Mouse (Mus musculus): ENCODE data around the gene Gcm1. TPM values are rescaled to one million over a fixed set of nuclear protein-coding genes. Genes with fewer than 3 reads are reported as not detected.

Gene Gcm1
- polyA plus RNA-seq, 1 experiment from 2014 or later = not detected

DNA sequence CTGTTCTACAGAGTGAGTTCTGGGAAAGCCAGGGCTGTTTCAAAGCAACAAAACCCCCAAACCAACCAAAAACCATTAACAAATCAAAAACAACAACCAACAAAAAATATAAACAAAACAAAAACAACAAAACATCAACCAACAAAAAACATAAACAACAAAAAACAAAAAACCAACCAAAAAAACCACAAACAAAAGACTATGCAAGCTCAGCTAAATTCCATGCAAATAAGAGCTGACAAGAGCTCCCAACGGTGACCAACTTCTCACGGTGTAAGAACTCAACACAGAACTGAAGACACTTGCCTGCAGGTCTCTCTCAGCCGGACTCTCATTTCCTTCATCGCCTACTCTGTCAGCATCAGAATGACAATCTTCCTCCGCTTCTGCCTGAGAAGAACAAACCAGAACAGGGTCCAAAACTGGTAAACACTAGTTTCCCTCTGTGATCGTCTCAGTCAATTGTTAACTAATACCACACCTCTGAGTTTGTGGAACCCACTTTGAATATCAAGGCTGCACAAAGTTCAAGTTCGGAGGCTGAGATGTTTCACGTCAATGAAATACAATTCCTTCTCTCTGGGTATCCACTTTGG is 52.3 kb downstream of the Gcm1 start:
- no peak for ATAC-seq (ENCODE audit: insufficient number of reproducible peaks, low FRiP score, low TSS enrichment, low read depth)
- peaks cover 14% of the 10 kb centered on the region for H3K4me1 ChIP-seq
- H3K4me2 ChIP-seq (replicated peaks) = no peak overlapping the region
- no peak overlapping the region for H3K4me3 ChIP-seq (replicated peaks)
- H3K27ac ChIP-seq (replicated peaks) = no peak overlapping the region
- no peak overlapping the region for H3K9ac ChIP-seq
- H3K9me3 ChIP-seq (replicated peaks) = no peaks in the 10 kb centered on the region
- H3K36me3 ChIP-seq = peaks cover 27% of the 10 kb centered on the region
- no peaks in the 10 kb centered on the region for H3K27me3 ChIP-seq
- 80% methylated on average over 8 of the region's 8 CpGs for WGBS

DNA sequence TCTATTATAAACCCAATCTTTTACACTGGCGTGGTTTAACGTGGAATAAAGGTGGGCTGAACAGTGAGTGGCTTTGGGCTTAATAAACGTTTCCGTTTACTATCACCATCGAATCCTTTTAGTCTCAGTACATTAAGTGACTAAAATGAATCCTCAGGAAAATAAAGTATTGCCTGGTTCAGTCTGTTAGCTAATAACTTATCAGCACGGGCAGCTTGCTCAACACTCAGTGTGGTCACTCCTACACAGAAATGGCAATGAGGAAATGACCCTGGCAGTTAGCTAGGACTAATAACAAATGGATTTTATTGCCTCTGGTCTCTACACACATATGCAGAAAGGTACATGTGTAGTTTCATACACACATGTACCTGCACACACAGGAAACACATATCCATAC is 53.2 kb downstream of the Gcm1 start:
- Histone ChIP-seq H3K4me2 (replicated peaks) (no peak overlapping the region), H3K27ac (replicated peaks) (no peak overlapping the region), H3K36me3 (peaks cover 25% of the 10 kb centered on the region), H3K4me1 (peaks cover 21% of the 10 kb centered on the region), H3K27me3 (no peaks in the 10 kb centered on the region), H3K4me3 (replicated peaks) (no peak overlapping the region), H3K9ac (no peak overlapping the region), H3K9me3 (replicated peaks) (no peaks in the 10 kb centered on the region)
- ATAC-seq (ENCODE audit: insufficient number of reproducible peaks, low FRiP score, low TSS enrichment, low read depth) = no peak
- WGBS = 92% methylated on average over 6 of the region's 6 CpGs

- no peak overlapping the region for H3K4me2 ChIP-seq (replicated peaks)
- no peaks in the 10 kb centered on the region for H3K9me3 ChIP-seq (replicated peaks)
- H3K4me1 ChIP-seq = peaks cover 26% of the 10 kb centered on the region
- H3K9ac ChIP-seq = no peak overlapping the region
- H3K27ac ChIP-seq (replicated peaks) = no peak overlapping the region
- 79% methylated on average over 6 of the region's 6 CpGs for WGBS
- peaks cover 20% of the 10 kb centered on the region; the same call in 1 of the 2 replicates for H3K36me3 ChIP-seq
- no peak for ATAC-seq (ENCODE audit: insufficient number of reproducible peaks, low FRiP score, low TSS enrichment, low read depth)
- H3K4me3 ChIP-seq (replicated peaks) = no peak overlapping the region
- no peaks in the 10 kb centered on the region for H3K27me3 ChIP-seq
Observed at GRCm38 (mm10) chr9:78105501-78105932, 53.8 kb downstream of the Gcm1 start.

DNA sequence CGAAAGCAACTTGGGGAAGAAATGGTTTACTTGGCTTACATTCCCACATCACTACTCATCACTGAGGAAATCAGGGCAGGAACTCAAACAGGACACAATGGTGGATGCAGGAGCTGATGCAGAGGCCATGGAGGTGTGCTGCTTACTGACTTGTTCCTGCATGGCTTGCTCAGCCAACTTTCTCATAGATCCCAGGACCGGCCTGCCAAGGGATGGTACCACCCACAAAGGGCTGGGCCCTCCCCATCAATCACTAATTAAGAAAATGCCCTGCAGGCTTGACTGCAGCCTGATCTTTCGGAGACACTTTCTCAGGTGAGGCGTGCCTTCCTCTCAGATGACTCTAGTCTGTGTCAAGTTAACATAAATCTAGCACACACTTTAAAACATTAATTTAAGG is 55.1 kb downstream of the Gcm1 start:
- WGBS = 62% methylated on average over 4 of the region's 4 CpGs
- peaks cover 27% of the 10 kb centered on the region for H3K4me1 ChIP-seq
- 0 out of 2 replicates have a peak overlapping the region, but pooled peaks have one; percentile 84 for H3K4me2 ChIP-seq (replicated peaks)
- H3K27ac ChIP-seq (replicated peaks) = no peak overlapping the region
- H3K4me3 ChIP-seq (replicated peaks) = no peak overlapping the region
- H3K9ac ChIP-seq = no peak overlapping the region; the same call in 1 of the 2 replicates
- no peak for ATAC-seq (ENCODE audit: insufficient number of reproducible peaks, low FRiP score, low TSS enrichment, low read depth)
- no peaks in the 10 kb centered on the region for H3K27me3 ChIP-seq
- H3K36me3 ChIP-seq = peaks cover 11% of the 10 kb centered on the region; the same call in 1 of the 2 replicates
- no peaks in the 10 kb centered on the region for H3K9me3 ChIP-seq (replicated peaks)

GRCm38 (mm10) chr9:78107582-78107911 is 55.8 kb downstream of the Gcm1 start:
- Histone ChIP-seq H3K9me3 (replicated peaks) (no peaks in the 10 kb centered on the region), H3K4me3 (replicated peaks) (peak overlapping the region; percentile 92), H3K9ac (peak overlapping the region; percentile 96), H3K27ac (replicated peaks) (peak overlapping the region; percentile 95), H3K4me2 (replicated peaks) (peak overlapping the region; percentile 84), H3K27me3 (no peaks in the 10 kb centered on the region), H3K36me3 (peaks cover 11% of the 10 kb centered on the region; the same call in 1 of the 2 replicates), H3K4me1 (peaks cover 27% of the 10 kb centered on the region)
- WGBS = 13% methylated on average over 6 of the region's 6 CpGs
- ATAC-seq (ENCODE audit: insufficient number of reproducible peaks, low FRiP score, low TSS enrichment, low read depth) = no peak

DNA sequence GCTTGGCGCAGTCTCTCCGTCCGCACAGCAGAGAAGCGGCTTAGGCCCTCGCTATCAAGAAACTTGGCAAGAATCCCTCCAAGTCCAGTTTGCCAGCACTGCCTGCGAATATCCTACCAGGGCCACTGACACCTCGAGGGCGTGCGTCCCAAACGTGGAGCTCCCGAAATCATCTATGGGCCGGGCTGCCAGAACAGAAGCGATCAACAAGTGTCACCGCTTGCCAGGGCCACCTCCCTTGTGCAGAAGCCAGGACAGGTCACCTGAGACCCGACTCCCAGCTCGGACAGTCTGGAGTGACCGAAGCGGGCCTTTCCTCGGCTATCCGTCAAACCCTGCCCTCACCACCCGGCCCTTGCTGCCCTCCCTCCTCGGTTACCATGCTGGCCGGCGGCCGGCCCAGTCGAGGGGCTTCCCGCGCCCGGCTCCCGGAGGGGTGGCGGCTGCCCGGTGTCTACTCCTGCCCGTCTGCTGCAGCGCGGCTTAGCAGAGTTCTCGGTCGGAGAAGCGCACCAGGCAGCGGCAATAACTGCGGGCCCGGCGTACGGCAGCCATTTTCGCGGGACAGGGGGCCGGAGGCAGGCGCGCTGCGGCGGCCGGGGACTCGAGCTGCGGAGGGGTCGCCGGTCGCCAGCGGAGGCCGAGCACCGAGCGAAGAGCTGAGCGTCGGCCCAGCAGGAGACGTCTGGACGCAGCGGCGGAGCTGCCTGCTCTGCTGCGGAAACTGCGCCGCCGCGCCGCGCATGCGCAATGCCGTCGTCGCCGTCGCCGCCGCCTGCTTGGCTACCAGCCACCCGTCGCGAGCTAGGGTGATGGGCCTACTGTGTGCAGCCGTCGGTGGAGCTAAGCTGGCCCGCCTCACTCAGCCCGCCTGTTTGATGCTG is 56.4 kb downstream of the Gcm1 start:
- Histone ChIP-seq H3K4me1 (peaks cover 31% of the 10 kb centered on the region), H3K27ac (replicated peaks) (peak overlapping the region; percentile 95), H3K36me3 (peaks cover 11% of the 10 kb centered on the region; the same call in 1 of the 2 replicates), H3K4me2 (replicated peaks) (peak overlapping the region; percentile 84), H3K9me3 (replicated peaks) (no peaks in the 10 kb centered on the region), H3K9ac (peak overlapping the region; percentile 96), H3K4me3 (replicated peaks) (peak overlapping the region; percentile 92), H3K27me3 (no peaks in the 10 kb centered on the region)
- ATAC-seq (ENCODE audit: insufficient number of reproducible peaks, low FRiP score, low TSS enrichment, low read depth) = peak; percentile 83
- WGBS = under 1% methylated on average over 88 of the region's 88 CpGs

DNA sequence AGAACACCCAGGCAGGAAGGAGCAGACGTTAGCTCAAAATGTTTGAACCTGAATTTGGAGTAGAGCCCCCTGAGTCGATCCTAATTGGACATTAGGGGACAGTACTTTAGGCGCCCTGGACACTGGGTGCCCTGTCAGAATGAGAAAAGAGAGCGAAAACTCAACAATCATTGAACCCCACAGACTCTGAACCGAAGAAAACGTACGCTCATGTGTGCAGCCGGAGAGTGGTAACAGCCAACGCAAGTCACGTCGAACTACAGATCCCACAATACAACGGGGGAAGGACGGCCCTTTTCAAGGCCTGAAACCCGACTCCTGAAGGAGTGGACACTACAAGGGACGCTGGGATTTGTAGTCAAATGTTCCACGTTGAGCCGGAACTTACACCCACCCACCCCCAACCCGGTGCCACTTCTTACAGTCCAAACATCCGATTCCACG is 57.1 kb downstream of the Gcm1 start, which contains the start of the genes Fbxo9 and Ick:
Gene Fbxo9, minus strand, starts transcription at position 270 of the 444 bp plus-strand sequence.
Gene Ick, plus strand, starts transcription at position 397 of the 444 bp plus-strand sequence.
- Histone ChIP-seq H3K4me3 (replicated peaks) (peak within 1 kb of the TSS; percentile 92), H3K27me3 (no peaks in the 10 kb centered on the region), H3K9ac (peak within 1 kb of the TSS; percentile 96), H3K9me3 (replicated peaks) (no peaks in the 10 kb centered on the region), H3K27ac (replicated peaks) (peak within 1 kb of the TSS; percentile 95), H3K4me1 (peaks cover 31% of the 10 kb centered on the region), H3K4me2 (replicated peaks) (peak within 1 kb of the TSS; percentile 84), H3K36me3 (peaks cover 11% of the 10 kb centered on the region; the same call in 1 of the 2 replicates)
- peak; percentile 94 for ATAC-seq (ENCODE audit: insufficient number of reproducible peaks, low FRiP score, low TSS enrichment, low read depth)
- under 1% methylated on average over 20 of the region's 20 CpGs for WGBS

DNA sequence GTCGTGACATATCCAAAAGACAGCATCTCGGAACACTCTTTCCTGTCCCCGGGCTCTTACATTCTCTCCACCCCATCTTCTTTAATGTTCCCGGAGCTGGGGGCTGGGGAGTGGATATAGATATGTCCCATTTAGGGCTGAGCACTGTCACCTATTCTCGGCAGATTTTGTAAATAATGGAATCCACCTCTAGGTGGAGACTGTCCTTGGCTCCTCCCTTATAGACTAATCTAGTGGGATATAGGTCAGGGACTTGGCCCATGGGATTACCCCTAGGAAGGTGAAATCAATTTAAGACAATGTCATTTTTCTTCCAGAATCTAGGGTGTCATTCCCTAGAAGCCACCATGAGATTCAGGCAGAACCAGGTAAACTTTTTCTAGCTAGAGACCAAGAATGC is 57.9 kb downstream of the Gcm1 start:
- 33% methylated on average over 5 of the region's 5 CpGs for WGBS
- Histone ChIP-seq H3K4me1 (peaks cover 39% of the 10 kb centered on the region), H3K27ac (replicated peaks) (no peak overlapping the region), H3K9ac (no peak overlapping the region), H3K36me3 (peaks cover 4% of the 10 kb centered on the region; the same call in 1 of the 2 replicates), H3K4me2 (replicated peaks) (peak overlapping the region; percentile 84), H3K27me3 (no peaks in the 10 kb centered on the region), H3K4me3 (replicated peaks) (peak overlapping the region; percentile 92), H3K9me3 (replicated peaks) (no peaks in the 10 kb centered on the region)
- ATAC-seq (ENCODE audit: insufficient number of reproducible peaks, low FRiP score, low TSS enrichment, low read depth) = no peak

DNA sequence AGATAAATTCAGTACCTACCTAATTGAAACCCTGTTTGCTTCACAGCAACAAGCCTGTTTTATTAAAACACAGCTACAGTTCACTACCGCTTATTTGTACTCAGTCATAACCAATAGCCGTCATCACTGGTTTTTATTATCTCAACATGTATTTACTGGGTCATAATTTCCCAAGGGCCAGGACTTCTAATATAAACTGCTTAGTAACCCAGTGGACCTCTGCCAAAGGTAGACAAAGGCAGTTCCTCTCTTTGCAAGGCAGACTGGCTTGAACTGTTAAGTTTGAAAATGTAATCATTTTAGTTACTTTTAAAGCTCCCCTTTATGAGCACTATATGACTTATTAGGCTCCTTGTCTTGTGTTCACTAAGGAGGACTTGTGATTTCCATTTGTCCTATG is 59.7 kb downstream of the Gcm1 start:
- 84% methylated on average over 2 of the region's 2 CpGs for WGBS
- Histone ChIP-seq H3K4me3 (replicated peaks) (no peak overlapping the region), H3K27me3 (no peaks in the 10 kb centered on the region), H3K4me1 (peaks cover 46% of the 10 kb centered on the region), H3K9ac (no peak overlapping the region), H3K4me2 (replicated peaks) (no peak overlapping the region), H3K9me3 (replicated peaks) (no peaks in the 10 kb centered on the region), H3K27ac (replicated peaks) (no peak overlapping the region), H3K36me3 (peaks cover 1% of the 10 kb centered on the region; the same call in 1 of the 2 replicates)
- no peak for ATAC-seq (ENCODE audit: insufficient number of reproducible peaks, low FRiP score, low TSS enrichment, low read depth)

DNA sequence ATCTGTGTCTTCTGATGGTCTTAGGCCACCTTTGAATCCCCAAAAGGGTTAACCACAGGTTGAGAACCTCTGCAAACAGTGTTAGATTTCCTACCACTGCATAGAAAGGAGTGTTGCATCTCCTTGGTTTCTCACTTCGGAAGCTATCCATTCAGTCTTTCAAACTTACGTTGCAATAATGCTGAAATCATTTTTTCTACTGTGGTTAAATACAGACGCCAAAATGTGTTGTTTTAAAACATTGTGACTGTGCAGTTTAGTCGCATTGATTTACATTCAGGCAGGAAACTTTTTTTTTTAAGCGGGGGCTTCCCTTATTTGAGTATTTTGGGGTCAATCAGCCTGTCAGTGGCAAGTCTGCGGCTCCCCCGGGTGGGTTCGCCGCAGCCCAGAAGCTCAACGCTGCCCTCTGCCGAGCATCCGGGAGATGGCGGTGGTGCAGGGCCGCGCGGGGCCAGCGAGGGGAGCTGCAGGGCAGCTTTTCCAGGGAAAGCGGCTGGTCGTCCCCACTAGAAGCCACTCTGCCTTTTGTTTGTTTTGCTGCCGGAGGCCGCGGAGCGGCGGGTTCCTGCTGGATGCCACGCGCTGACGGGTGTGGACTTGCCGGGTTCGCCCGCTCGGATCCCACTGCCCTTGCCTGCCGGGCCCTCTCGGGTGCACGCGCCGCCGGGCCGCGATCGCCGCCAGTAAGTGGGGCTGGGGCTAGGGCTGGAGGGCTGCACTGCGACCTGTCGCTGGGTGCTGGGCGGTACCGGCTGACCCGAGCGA is 61.2 kb downstream of the Gcm1 start:
- H3K4me3 ChIP-seq (replicated peaks) = peak overlapping the region; percentile 89
- peak; percentile 81 for ATAC-seq (ENCODE audit: insufficient number of reproducible peaks, low FRiP score, low TSS enrichment, low read depth)
- H3K9ac ChIP-seq = peak overlapping the region; percentile 89
- H3K4me1 ChIP-seq = peaks cover 38% of the 10 kb centered on the region
- peak overlapping the region; percentile 95 for H3K27ac ChIP-seq (replicated peaks)
- H3K27me3 ChIP-seq = no peaks in the 10 kb centered on the region
- H3K4me2 ChIP-seq (replicated peaks) = peak overlapping the region; percentile 60
- 1% methylated on average over 47 of the region's 47 CpGs for WGBS
- H3K9me3 ChIP-seq (replicated peaks) = no peaks in the 10 kb centered on the region
- H3K36me3 ChIP-seq = peaks cover 5% of the 10 kb centered on the region

- H3K9me3 ChIP-seq (replicated peaks) = no peaks in the 10 kb centered on the region
- peak overlapping the region; percentile 89 for H3K4me3 ChIP-seq (replicated peaks)
- peak overlapping the region; percentile 89 for H3K9ac ChIP-seq
- peaks cover 9% of the 10 kb centered on the region for H3K36me3 ChIP-seq
- peak overlapping the region; percentile 95 for H3K27ac ChIP-seq (replicated peaks)
- under 1% methylated on average over 14 of the region's 14 CpGs for WGBS
- no peak for ATAC-seq (ENCODE audit: insufficient number of reproducible peaks, low FRiP score, low TSS enrichment, low read depth)
- H3K4me1 ChIP-seq = peaks cover 38% of the 10 kb centered on the region
- peak overlapping the region; percentile 60 for H3K4me2 ChIP-seq (replicated peaks)
- H3K27me3 ChIP-seq = no peaks in the 10 kb centered on the region
Observed at GRCm38 (mm10) chr9:78113538-78113885, 61.8 kb downstream of the Gcm1 start.

Measured in embryonic facial prominence, embryonic 15.5 days (tissue).